Mouse (Mus musculus) right cerebral cortex, postnatal 10 days (tissue): ENCODE measurements around the gene Sik1.

Experiments
- DNase-seq, 2 experiments: peaks; one replicate each; pipeline ENCODE4 v3.0.0; 2021; ENCODE audit warnings: low spot score in 2 of 2

The Sik1 gene

DNA sequence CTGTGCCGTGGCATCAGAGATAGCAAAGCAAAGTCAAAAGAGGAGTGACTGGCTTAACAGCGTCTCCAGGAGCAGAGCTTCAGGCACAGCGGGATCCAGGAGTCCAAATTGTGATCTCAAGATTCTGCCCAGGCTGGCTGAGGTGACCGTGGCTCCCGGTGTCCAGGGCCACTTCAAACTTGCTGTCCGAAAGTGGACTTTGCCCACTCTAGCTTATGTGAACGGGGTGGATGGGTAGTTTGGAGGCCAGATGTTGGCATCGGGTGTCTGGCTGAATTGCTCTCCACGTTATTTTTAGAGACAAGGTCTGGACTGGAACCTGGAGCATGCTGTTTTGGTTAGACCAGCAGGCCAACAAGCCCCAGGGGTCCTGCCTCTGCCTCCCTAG lies 23.0 kb downstream of the Sik1 start:
- DNase-seq: no peak

DNA sequence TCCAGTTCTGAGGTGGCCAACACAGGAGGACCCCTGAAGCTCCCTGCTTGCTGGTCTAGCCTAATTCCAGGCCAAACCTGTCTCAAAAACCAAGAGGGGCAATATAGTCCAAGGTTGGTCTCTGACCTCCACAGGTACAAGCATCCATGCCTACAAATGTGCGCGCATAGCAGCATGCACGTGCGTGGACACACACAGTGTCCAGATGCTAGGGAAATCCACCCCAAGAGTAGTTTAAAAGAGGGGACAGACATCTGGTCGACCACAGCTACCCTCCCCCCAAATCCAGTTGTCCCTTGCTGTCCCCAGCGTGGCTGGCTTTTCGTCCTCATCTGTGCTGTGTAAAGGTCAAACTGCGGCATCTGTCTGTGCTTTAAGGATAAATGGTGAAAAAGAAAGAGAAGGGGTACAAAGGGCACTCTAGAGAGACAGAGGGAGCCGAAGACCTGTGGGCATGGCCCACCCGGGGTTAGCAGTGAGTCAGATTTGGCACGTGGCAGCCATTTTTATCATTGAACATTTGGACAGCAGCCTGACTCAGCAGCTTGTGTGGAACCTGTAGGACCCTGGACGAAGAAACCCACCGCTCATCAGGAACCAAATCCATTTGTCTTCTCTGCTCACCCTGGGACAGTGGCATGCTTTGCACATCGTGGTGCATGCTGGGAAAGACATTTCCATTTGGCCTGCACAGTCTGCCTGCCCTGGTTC lies 23.6 kb downstream of the Sik1 start:
- DNase-seq: no peak

DNA sequence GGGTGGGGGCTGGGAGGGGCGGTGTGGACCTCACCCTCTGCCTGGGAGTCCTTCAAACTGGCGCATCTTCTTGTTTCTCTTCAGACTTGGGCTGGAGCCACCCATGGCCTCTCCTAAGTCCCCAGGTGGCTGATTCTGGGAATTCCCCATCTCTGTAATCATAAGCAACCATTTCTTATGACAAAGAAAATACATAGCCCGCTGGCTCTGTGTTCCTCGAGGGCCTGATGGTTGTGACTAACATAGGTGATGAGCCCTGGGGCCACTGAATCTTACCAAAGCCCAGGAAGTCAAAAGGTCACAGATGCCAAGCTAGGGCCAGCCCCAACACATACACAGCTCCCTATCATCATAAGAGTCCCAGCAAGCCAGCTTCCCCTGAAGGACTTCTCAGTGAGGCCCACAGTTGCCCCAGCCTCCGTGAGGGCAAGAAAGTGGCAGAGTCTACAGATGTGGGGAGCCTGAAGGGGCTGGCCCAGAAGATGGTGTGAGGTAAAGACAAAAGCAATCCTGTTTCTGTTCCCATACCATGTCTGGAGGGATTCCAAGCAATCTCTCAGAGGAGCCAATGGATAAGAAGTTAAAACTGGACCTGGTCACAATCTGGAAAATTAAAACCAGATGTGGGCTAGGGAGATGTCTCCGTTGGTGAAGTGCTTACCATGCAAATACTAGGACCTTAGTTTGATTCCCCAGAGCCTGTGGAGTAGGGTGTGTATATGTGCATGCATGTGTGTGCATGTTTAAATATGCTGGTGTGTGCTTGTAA lies 24.3 kb downstream of the Sik1 start:
- DNase-seq: no peak

DNA sequence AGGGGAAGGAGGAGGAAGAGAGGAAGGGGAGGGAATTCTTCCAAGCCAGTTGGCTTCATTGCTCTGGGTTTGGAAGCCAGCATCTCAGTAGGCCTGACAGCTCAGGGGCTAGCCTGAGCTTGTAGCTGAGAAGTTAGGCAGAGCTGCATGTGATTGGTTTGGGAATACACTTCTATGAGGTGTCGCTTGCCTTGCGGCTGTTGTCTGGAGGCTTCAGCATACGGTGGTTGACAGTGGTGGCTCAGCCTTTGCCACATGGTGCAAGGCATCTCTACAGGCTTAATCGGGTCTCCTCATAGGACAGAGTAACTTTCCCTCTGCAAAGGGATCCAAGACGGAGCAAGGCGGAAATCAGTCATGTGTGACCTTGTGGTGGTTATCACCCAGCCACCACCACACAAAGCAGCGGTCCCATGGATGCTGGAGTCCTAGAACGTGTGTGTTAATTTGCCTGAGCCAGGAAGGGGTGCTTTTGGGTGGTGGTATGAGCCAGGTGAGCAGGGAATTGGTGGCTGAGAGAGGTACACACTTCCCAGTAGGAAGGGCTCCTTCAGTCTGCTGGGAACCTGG lies 25.0 kb downstream of the Sik1 start:
- DNase-seq: no peak

DNA sequence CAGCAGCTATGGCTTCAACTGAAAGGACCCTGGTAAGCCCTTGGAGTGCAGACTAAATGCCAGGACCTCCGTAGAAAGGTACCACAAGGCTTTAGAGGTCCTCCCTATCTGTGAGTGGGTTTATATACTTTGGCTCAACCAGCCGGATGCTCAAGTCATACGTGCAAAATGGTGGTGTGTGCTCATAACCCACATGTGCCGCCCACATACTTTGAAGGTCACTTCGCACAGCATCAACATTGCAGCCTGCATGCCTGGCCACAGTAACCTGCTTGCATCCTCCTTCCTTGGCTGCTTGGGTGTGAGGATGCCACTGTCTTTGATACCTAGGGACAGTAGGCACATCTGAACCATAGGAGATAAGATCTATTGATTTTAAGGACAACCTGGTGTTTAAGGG lies 26.7 kb downstream of the Sik1 start:
- DNase-seq: no peak

DNA sequence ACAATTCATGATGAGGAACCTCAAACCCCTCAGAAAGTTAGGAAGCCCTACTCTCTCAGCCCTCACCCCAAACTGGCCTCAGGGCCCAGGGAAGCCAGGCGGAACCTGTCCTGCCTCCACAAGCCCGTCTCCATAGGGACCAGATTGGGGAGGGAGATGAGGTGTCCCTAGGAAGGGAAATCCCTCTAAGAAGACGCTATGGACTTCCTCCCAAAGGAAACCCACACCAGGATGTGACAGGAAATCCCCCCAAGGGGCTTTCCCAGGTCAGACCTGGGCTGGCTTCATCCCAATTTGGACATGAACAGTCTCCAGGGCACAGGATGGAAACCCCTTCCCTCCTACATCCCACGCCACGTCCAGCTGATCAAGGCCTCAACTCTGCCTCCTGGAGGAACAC lies 27.5 kb downstream of the Sik1 start:
- DNase-seq: no peak

DNA sequence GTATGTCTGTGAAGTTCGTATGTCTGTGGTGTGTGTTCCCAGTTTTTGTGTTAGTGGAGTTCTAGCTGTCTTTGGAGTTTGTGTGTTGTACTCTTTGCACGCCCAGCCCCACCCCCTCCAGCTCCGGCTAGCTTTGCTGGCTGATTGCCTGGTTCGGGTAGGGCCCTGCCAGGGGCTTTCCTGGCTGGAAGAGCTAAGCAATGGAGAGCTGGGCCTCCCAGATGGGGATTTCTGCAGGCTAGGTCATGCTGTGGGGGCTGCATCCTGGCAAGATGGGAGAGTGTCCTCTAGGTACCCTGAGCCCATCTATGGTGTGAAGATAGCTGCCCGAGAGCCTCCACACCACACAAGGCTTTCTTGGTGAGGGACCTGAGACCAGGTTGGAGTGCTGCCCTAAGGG lies 28.4 kb downstream of the Sik1 start:
- DNase-seq: peak in 1 of 2 experiments; percentile 74

DNA sequence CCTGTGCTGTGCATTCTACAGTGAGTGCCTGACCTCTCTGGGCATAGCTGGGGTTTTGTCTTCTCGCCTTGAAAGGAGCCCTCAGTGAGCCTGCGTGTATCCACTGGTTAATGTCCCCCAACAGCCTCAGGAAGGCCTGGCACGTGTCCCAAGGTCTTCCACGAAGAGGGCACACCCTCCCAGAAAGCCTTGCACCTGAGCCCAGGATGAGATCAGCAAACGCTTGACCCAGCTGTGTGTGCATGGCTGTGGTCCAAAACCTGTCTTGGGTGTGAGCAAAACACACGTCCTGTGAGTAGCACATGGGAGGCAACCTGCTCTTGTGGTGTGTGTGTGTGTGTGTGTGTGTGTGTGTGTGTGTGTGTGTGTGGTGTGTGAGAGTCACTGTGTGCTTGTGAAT lies 28.9 kb downstream of the Sik1 start:
- no peak for DNase-seq

DNA sequence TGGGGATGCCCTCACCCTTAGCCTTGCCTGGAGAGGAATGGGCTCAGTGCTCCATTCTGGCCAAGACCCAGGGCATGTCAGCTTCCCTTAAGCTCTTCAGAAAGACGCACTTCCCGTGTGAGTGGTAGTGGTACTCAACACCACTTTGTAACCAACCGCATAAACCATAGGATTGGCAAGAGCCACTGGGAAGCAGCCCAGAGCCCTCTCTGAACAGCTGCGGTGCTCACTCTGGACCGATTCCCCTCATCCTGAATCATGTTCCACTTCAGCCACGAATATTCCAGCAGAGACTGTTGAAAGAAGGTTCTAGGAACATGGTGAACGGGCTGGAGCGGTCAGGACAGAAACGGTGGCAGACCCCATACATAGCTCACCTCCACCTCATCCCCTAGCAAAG lies 29.9 kb downstream of the Sik1 start:
- no peak for DNase-seq

DNA sequence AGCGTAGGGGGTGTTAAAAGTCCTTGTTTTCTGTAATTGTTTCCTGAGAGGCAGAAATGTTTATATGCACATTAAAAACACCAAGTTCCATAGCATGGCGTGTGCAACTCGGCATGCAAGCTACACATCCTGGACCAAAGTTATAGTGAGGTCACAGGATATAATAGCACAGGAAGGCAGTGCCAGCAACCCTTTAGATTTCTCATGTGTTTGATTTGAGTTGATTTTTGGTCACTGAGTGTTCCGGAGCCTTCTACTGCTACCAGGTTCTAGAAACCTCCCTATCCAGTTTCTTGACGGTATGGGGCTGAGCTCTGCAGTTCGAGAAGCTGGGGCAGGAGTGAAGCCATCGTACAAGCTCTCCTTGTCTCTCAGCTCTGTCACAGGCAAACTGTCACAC lies 30.8 kb downstream of the Sik1 start:
- DNase-seq: no peak

DNA sequence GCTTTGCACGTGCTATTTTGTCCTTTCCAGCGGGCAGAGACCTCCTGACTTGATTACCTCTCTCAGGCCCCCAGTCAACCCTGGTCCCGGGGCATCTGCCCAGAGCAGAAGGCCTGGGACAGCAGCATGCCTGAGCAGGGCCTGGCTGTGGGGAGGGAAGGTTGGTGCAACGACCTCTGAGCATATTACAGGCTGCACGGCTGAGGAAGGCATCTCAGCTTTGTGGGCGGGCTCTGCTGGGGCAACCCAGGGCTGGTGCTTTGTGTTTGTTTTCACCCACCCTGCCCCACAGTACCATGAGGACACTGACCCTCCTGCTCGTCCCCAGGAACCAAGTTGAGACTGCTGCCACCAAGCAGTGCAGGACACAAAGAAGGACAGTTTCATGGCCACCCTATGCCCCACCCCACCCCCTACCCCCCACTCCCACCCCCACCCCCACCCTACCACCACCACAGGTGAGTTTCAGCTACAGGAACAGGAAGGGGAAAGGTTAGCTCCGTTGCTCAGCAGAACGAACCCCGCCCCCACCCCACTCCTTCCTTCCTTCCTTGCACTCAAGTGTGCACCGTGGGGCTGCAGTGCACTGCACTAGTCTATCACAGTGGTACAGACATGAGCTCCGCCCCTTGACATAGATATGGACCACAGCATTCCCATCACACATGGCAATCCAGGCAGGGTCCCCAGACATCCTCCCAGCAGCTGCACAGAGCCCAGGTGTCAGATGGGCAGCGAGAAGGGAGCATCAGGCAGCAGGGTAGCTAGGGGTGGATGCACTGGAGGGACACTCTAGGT lies 34.3 kb downstream of the Sik1 start:
- no peak for DNase-seq

DNA sequence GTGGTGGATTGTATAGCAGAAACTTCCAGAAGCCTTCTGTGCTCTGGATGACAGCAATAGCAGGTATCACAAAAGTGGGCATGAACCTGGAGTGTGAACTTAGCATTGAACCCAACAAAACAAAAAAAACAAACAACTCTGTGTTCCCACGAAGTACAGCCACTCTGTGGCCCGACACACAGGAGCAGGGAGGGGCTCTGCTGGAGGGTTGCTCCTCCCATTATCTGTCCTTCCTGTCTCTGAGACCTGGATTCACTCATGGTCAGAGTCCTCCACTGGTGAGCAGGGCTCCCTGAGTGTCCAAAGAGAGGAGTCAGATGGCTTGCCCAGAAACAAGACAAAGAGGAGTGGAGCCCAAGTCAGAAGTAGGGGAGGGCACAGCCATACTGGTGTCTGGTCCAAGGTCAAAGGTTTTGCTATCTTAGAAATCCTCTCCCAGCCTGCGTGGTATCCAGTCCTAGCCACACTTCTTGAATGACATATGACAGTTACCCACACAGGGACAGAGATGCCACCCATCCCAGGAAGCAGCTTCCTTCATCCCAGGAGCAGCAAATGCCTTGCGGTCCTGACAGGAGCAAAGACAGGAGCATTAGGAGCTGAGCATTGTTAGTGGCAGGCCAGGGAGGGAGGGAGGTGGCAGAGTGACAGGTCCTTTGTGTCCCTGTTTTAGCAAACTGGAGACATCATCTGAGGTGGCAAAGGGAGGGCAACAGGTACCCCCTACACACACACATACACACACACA lies 35.3 kb downstream of the Sik1 start:
- no peak for DNase-seq

DNA sequence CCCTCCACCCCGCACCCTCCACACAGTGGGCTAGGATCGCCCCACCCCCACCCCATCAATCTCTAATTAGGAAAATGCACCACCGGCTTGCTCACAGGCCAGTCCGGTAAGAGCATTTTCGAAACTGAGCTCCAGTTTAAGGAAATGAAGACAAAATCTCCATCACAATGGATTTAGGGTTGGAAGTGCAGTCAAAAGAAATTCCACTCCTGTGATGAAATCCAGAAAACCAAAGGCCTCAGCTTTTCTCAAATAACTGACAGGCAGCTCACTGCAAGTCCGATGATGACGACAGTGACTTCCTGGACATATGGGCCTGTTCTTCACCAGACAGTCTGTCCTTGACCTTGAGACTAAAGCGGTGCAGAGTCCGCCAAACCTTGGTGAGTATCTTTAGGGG lies 36.2 kb downstream of the Sik1 start:
- DNase-seq: no peak

DNA sequence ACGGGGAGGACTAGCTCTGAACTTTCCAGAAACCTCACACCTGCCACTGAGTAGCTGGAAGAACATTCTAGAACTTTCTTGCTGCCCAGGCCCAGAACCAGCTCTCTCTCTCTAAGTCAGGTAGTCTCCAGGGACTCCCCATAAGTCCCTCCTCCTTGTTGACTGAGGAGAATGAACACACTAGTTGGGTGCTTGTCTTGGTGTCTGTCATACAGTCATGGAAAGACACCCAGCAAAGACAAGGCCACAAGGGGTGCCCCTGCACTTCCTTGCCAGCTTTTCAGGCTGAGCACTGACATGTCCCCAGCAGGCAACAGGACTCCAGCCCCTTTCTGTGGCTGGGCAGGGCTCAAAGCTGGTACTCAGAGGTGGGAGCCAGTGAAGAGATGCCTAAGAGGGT lies 37.8 kb downstream of the Sik1 start:
- no peak for DNase-seq

DNA sequence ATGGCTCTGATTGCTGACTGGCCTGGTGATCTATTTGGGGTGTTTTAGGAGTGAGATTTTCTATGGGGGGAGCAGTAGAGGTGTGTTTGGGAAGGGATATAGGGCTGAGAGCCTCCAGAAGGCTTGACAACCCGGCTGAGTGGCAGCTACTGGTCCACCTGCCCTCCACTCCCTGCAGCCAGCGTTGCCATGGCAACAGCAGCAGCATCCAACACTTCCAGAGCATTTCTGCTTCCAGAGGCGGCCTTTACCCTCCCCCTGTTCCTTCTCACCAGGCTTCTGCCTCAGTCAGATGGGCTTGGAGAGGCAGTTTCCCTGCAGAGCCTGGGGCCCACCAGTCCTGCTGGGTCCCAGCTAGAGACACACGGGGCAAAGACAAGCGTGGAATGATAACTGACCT lies 38.4 kb downstream of the Sik1 start:
- peak; percentile 74 to 79 for DNase-seq

DNA sequence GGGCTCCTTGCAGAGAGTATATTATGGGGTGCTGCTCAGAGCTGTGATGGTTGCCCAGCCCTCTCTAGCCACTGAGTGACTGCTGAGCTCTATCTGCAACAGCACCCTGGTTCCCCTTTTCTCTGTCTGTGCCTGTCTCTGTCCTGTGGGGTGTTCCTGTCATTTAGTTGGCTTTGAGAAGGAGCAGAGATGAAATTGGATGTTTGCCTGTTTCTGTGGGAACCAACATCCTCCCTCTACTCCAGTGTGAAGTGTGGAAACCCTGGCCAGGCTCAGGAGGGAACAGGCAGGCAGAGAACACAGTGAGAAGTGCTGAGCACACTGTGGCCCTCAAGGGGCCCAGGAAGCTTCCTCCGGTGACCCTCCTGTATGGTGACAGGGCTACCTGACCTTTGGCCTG lies 40.8 kb downstream of the Sik1 start:
- peak; percentile 66 to 72 for DNase-seq

DNA sequence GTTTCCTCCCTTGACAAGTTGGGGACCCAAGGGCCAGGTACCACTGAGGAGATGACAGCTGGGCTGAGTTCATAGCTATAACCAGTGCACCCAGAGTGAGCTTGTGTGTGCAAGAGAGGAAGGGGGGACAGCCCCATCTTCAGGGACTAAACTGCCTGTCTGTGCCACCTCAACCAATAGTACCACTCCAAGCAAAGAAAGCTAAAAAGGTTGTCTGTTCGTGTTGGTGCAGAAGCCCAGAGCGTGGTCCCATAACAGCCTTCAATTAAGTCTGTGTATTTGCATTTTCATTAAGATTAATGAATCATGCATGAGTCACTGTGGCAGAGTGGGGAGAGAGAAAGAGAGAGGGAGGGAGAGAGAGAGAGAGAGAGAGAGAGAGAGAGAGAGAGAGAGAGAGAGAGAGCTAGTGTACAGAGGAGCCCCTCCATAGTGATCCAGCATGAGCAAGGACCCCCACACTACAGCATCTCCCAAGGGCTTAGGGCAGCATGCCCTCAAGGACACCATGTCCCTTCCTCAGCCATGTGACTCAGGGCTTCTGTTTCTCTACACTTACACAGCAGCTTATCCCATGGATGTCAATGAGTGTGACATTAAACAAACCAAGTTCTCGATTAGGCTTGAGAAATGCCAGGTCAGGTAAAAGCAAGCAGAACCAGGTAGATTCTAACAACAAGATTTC lies 41.5 kb downstream of the Sik1 start:
- DNase-seq: no peak

DNA sequence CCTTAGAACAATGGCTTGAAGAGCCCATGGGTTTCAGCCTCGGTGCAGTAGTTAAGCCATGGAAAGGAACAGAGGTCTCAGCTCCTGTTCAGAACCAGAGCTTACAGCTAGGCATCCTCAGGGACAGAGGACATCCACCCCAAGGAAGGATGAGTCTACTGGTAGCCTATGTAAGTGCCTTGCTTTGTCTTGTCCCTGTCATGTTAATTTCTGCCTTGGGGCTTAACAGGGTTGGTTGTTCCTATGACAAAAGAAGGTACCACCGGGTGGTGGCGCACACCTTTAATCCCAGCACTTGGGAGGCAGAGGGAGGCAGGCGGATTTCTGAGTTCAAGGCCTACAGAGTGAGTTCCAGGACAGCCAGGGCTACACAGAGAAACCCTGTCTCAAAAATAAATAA lies 44.3 kb downstream of the Sik1 start:
- no peak for DNase-seq

DNA sequence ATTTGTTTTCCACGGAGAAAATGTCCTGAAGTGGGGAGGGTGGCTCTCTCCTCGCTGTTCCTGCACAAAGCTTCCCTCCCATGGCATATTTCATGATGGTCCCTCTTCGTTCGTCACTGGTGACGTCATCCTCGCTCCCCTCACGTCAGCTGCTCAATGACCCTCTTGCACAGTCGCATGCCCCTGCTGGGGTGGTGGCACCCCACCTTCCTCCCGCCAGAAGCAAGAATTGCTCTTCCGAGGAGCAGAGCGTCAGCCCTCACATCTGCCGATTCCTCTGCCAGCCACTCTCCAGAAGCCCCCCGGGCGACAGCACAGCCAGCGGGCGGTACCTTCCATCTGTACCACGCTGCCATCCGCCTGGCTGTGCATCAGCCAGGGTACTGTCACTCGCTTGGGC lies 45.7 kb downstream of the Sik1 start:
- peak; percentile 56 to 60 for DNase-seq

DNA sequence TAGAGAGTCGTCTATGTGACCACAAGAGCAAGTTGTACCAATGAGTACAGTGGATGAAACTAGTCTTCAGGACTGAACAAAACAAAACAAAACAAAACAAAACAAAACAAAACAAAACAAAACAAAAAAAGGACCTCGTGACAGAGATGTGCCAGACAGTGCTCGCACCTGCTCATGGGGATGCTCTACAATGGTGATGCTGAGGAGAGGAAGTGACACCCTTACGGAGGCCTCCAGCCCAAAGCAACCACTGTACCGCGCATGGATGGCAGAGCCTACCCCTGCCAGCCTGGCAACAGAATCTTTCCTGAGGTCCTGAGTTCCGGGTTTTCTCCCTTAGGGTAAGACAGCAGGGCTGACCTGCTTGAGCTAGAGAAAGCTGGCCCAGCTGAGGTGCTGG lies 46.5 kb downstream of the Sik1 start:
- no peak for DNase-seq
